Mouse (Mus musculus) heart, postnatal 0 days (tissue): Measurements from ENCODE around the gene Zfp292.

Experiments used
- CTCF ChIP-seq: IDR thresholded peaks from 2 replicates; pipeline ENCODE4 v1.5.1; 2016; ENCODE audit warnings: antibody characterized with exemption, control low read depth, low read depth
- EP300 ChIP-seq: IDR thresholded peaks from 2 replicates; pipeline ENCODE4 v1.6.1; 2016; ENCODE audit warnings: antibody characterized with exemption, low read depth

- TF ChIP-seq CTCF (no peak), EP300 (no peak)
These were observed 58.9 kb downstream of the Zfp292 start for GRCm38 (mm10) chr4:34823901-34824300.
